Mouse (Mus musculus) kidney, adult 9 months (tissue): ENCODE data around the gene Rasa1.
A peak's percentile ranks its signal among the peaks of the same experiment; 100 is the strongest.

ENCODE experiments used
- DNase-seq: peaks from one replicate; pipeline ENCODE4 v3.0.0; 2022

Rasa1 gene

DNA sequence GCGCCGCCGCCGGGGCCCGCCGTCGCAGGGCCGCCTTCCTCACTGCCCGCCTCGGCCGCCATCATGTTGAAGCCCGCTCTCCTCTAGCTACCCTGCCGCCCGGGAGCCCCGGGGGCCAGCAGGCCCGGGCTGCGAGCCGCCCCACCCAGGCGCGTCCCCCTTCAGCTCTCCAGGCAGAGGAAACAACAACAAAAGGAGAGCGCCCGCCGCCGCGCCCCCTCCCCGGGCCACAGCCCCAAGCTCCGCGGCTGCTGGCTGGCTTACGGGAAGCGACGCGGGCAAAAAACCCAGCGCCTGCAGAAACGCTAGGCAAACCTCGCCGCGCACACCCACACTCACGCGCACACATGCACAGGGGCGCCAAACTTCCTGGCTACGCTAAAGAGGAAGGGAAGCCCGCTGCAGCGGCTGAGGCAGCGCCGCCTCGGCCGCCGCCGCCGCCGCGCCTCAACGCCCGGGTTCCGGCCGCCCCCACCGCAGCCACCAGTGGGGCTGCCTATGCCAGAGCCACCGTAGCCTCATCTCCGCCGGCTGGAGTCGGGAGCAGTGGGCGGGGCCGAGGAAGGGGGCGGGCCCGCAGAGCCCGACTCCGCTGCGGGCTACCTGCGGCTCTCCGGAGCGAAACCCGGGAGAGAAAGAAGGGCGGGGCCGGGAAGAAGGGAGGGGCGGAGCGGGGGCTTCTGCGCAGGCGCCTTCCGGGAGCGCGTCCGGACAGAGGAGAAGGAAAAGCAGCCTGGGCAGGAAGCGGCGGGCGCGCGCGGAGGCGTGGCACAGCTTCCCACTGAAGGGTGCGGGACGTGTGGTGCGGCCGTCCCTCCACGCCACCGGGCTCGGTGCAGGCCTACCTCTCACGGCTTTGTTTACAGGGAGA, at the start of gene Rasa1:
Rasa1 (minus strand) TSS at position 288 of the 871 bp plus-strand sequence.
- peak; percentile 96 for DNase-seq

DNA sequence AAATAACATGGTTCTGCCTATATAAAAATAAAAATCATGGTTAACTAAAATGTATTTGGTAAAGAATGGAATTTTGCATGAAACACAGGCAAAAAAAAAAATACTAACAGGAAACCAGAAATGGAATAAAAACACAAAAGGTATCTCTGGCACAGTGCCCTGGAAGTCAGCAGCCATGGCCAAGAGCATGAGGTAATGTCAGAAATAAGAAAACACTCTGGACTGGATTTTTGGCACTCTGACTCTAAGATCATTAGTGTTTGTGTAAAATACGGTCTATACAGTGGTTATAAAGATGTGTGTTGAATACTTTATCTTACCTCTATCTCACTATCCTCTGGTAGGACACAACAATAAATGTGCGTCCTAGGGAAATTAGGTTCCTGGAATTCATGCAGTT, 22.6 kb upstream of the Rasa1 start:
- no peak for DNase-seq

DNA sequence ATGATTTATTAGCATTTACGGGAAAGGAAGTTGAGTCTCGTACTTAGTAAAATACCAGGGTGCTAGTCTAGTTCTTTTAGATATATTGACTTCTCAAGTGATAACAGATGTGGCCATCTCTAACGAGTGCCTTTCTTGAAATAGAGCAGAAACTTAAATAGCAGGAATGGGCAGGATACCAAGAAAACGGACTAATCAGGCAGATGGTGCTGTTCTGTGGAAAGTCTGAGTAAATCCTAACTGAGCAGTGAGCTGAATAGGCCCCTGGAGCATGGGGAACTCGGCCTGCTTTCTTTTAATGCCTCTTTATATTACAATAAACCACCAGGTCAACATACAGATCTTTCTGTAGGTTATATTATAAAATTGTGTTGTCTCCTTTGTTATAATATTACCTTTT, 22.0 kb upstream of the Rasa1 start:
- DNase-seq, result no peak

DNA sequence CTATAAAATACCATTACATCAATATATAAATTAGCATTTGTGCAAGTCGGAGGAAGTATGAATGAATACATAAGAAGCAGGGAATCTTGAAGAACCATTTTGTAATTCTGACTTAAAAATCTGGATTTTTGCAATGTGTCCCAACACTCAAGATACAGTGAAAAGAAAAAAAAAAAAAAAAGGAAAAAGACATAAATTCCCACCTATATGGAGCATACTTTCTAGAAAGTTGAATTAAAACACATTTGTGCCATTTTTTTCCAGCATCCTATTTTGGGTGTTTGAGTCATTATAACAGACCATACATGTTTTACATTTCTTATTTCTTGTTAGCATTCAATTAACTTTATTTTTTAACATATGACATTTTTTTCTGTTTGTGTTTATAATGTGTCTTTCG, 21.6 kb upstream of the Rasa1 start:
- DNase-seq, result no peak

DNA sequence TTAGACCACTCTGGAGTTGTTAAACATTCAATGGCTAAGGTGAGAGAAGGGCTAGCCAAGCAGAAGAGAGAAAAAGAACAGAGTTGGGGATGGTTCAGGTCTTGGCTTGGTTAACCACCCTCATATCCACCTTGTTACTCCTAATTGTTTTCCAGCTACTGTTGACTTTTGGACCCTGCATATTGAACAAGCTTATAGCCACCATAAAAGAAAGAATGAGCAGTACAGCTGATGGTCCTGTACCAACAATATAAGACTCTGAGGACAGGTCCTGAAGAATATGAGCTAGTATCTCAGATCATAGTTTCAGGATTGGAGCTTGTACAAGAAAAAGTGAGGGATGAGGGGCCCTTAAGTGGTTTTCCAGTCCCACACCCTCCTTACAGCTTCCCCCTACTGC, 17.1 kb upstream of the Rasa1 start:
- no peak for DNase-seq

DNA sequence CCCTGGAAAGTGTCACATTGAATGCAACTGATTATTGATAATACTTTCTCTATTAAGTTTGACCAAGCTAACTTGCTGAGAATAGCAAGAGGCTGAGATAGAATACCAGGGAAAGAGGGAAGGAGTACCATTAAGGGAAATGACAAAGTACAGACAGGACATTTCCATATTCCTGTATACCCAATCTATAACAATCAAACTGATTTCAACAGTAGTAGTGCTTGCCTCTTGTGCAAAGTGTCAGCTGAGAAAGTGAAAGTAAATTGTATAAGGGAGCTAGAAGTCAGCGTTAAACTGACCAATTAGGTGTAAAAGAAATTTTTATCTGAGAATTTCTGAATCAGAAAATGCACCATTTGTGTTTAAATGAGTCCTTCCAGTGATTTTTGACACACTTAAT, 1.7 kb upstream of the Rasa1 start:
- no peak for DNase-seq

DNA sequence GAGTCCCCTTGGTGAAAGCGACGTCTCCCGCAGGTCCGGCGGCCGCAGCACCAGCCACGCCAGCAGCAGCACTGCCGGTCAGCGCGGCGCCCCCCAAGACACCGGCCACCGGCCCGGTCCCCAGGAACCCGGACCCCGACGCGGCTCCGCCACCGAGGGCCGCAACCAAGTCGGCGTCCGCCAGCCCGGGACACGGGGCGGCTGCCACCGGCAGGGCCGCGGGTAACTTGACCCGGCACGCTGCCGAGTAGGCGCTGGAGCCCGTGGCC, 422 bp downstream of the Rasa1 start:
- DNase-seq, result no peak

DNA sequence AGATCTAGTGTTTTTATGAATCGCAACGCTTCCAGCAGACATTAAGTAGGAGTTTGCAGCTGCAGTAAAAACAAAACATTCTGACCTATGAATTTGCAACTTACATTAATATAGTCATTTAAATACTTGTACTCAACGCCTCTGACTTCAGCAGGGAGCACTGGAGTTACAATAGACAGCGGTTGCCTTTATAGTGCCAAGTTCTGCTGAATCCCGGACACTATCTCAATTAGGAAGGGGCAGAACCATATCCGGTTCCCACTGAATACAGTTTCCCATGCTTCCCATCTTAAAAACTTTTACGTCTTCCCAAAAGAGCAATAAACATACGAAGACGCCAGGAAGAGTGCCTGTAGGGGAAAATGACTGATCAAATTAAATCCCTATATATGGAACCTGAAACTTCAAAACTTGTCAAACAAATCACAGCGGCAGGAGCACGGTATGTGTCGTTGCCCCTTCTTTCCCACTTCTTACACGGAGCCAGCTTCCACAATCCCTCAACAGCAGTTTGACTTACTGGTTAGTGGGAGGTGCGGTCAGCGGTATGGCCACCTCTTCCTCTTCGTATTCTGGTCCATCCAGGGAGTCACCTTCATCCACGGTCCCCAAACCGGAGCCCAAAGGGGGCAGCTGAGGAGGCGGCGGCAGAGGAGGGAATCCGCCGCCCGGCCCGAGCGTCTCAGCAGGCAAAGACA, 905 bp downstream of the Rasa1 start:
- peak; percentile 35 for DNase-seq

DNA sequence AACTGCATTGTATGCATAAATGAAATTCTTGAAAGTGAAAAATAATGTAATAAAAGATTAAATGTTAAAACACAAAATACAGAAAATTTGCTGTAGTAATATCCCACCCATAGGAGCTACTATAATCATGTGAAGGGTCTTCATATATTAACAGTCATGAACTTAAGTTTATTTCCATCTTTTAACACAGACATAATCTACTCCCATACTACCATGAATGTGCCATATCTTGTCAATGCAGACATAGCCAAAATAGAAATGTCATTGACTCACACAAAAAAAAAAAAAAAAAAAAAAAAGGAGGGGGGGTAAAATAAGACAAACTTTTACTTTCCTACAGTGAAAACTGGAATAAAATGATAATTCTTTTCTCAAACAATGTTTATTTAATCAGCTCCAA, 6.3 kb downstream of the Rasa1 start:
- no peak for DNase-seq

DNA sequence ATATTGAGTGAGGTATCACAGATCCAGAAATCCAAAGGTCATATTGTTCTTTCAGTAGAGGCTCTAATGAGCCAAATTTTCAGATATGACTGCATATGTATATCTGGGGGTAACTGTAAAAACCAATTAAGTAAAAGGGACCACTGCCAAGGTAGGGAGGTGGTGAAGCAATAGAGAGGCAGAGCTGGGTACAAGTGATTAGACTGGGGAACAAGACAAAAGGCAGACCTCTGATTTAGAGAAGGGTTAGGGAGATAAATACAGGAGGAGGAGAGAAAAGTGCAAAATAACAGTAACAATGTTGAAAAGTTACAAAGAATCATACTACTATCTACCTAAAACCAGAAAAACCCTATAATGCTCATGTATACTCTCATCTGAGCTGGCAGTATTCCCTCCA, 10.0 kb downstream of the Rasa1 start:
- DNase-seq, result no peak

DNA sequence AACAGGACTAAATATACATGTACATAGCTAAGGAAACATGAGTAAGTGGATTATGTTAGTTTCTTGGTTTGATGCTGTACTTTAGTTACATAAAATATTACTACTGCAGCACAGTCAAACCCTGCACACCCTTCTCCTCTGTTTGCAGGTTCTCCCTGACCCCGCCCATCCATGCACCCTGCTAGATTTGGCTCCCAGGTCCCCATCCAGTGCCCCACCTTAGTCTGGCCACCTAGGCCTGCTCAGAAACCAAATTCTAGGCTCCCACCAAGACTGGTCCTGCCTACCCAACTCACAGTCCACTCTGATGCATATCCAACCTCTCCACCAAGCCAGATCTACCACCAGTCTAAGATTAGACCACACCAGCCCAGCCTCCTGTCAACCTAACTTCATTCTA, 14.4 kb downstream of the Rasa1 start:
- no peak for DNase-seq

DNA sequence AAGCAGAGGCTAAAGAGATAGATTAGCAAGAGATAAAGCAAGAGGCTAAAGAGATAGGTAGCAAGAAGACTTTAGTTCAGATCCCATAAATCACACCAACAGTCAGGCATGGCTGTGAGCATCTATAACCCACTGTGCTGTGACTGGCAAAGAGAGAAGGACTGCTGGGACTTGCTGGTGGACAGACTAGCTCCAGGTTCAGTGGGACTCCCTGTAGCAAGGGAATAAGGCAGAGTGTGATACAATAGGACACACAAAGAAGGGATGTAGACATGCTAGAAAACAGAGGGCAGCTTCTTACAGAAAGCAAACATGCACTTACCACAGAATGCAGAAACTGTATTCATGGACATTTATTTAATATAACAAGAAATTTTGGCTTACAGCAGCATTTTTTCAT, 15.1 kb downstream of the Rasa1 start:
- no peak for DNase-seq

DNA sequence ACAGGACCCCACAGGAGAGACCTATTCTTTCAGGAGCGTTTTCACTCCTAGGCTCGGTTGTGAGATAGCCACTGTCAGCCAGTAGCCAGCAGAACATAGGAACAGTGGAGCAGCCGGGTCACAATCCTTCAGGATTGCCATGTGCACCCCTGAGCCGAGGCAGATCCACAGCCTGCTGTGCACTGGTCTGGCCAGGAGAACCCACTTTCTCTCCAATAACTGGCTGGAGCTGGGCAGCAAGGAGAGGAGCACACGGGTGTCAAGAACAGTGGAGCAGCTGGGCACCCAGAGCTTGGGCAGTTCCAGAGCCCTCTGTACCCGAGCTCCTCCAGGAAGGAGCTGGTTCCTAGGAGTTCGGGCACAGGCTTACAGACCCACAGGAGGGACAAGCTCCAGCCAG, 50.2 kb downstream of the Rasa1 start:
- DNase-seq, result no peak

DNA sequence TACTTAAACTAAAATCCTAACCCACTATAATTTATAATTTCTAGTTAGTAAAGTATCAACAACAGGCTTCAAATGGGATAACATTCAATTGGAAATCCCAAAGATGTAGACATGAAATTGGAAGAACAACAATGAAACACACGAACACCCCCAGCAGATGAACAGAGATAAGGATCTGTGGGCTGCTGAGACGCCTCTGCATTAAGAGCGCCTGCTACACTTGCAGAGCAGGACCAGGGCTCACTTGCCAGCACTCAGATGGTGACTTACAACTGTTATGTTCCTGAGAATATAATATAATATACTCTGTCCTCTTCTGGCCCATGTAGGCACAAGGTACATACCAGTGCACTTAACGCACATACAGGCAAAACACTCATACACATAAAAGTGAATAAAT, 70.3 kb downstream of the Rasa1 start:
- no peak for DNase-seq

DNA sequence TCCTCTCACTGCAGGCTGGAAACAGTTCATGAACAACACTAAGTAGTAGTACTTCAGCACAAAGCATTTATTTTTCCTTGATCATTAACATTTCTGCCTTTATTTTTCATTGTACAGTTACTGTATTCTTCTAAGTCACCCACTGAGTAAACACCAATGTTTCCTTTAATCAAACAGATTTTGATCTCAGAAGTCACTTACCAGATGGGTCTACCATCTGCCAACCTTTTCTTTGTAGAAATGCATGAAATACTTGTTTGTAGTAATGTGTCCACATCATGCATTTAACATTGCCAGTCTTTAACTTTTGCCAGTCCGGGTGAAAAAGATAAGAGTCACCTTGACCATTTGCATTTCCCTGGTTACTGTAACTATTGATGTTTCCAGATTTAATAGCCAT, 78.6 kb downstream of the Rasa1 start:
- DNase-seq, result no peak

DNA sequence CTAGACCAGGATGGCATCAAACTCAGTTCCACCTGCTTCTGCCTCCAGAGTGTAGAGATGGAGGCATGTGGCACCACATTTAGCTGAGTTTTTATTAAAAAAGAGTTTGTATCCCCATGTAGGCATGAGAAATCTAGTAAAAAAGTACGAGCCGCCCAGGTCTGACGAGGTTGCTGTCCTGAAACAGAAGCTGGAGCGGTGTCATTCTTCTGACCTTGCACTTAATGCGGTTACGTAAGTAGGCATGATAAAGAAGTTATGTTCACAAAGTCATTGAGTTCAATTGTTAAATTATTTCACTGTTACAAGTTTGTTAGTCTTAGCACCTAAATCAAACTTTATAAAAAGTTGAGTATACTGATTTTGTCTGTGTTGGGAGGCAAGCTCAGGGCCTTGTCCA, 80.3 kb downstream of the Rasa1 start:
- DNase-seq, result no peak

DNA sequence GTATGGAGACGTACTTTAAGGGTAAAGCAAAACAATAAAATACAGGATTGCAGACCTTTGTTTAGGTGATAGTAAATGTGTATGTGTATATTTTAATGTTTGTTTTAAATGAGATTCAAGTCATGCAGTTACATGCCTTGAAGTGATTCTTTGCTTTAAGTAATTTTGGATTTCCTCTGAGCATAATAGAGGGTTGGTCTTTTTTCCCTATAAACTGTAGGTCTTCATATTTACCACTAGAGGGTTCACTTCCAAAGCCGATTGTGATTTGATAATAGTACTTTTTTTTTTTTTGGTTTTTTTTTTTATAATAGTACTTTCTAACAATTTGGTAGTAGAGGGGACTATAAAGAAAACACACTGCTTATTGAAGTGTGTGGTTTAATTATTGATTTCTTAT, 81.4 kb downstream of the Rasa1 start:
- DNase-seq, result no peak

DNA sequence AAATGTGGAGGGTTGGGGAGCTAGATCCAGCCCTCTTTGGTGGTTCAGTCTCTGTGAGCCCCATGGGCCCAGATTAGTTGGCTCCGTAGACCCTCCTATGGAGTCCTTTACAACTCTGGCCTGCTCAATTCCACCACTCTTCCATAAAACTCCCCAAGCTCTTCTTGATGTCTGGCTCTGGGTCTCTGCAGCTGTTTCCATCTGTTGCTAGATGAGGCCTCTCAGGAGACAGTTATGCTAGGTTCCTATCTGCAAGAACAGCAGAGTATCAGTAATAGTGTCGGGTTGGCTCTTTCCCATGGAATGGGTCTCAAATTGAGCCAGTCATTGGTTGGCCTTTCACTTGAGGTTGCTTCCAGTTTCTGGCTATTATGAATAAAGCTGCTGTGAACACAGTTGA, 97.7 kb downstream of the Rasa1 start:
- DNase-seq, result no peak

DNA sequence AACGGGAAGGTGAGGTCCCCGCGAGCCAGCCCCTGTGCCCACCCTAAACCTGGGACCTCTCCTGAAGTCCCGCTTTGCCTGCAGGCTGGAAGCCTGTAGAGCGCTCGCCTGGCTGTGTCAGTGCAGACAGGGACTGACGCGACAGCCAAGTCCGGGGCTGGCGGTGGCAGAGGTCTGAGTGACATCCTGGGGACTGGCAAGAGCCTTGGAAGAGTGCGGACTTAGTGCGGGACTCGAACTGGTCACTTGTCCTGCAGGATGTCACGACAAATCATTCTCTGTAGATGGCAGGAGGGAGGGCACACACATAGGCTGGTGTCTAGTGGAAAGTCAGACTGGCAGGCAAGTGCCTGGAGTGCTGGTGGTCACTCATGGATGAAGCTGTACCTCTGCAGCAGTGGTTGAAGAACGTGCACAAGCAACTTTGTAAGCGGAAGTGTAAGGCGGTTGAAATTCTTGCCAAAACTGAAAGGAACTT, 99.2 kb downstream of the Rasa1 start:
- DNase-seq, result peak; percentile 43

DNA sequence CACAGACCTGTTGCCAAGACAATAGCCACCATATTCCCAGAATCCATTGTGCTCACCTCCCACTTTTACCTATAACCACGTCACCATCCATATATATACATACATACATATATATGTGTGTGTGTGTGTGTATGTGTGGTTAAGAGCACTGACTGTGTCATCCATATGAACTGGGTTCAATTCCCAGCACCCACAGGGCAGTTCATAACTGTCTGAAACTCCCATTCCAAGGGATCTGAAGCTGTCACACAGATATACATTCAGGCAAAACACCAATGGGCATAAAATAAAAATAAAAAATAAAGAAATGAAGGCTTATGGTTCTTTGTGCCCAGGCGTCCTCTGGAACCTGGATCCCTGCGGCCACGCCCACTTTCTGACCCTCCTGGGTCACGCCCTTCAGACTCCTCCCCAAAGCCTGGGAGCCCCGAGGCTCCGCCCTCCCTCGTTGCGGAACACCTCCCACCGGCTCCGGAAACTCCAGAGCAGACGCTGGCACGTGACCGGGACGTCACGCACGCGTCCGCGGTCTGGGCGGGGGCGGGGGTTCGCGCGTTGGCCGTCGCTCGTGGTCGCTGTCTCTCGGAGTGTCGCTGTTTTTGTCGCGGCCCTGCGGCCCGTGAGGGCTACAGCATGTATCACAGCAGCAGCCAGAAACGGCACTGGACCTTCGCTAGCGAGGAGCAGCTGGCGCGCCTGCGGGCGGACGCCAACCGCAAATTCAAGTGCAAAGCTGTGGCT, 99.9 kb downstream of the Rasa1 start, which contains the start of gene Ccnh:
Ccnh (plus strand) TSS at position 506 of the 741 bp plus-strand sequence.
- DNase-seq, result peak; percentile 94
